Mouse (Mus musculus) cerebellum, adult 2 months (tissue): ENCODE results near the gene Ccdc28b.

Experiments used
- CTCF ChIP-seq: fragments of 200-500 bp; IDR thresholded peaks from 2 replicates; pipeline ENCODE4 v1.5.1; 2011; ENCODE audit warnings: low read depth, mild to moderate bottlenecking, control low read depth, low read length, moderate library complexity, borderline replicate concordance; ENCODE audit not compliant: insufficient read depth
- POLR2A ChIP-seq: fragments of 200-500 bp; IDR thresholded peaks from 2 replicates; pipeline ENCODE4 v1.6.1; 2011; ENCODE audit warnings: low read length, control low read depth, borderline replicate concordance; ENCODE audit not compliant: insufficient read depth

- TF ChIP-seq CTCF (no peak), POLR2A (no peak)
These were observed 34.9 kb downstream of the Ccdc28b start for GRCm38 (mm10) chr4:129588865-129589264.
